Mouse (Mus musculus) limb, embryonic 12.5 days (tissue): ENCODE data around the gene Kcnk3. TPM values are rescaled to one million over a fixed set of nuclear protein-coding genes. Genes with fewer than 3 reads are reported as not detected.

Experiments used
- ATAC-seq: fragments of 200-750 bp; cut with Nextera tagmentation; 2 replicates; pipeline ENCODE4 v1.8.0; 2017; ENCODE audit warnings: low read depth, moderate TSS enrichment; ENCODE audit not compliant: insufficient number of reproducible peaks, insufficient read depth, low FRiP score, low TSS enrichment
- H3K27ac ChIP-seq: fragments of 300-500 bp; sonication (generic); 2 replicates; pipeline ENCODE4 v1.5.1; 2016; ENCODE audit warnings: mild to moderate bottlenecking, moderate library complexity
- H3K27me3 ChIP-seq: fragments of 300-500 bp; sonication (generic); 2 replicates; pipeline ENCODE4 v1.6.1; 2016; ENCODE audit warnings: mild to moderate bottlenecking, moderate library complexity
- H3K36me3 ChIP-seq: fragments of 300-500 bp; sonication (generic); 2 replicates; pipeline ENCODE4 v1.6.1; 2016; ENCODE audit warnings: mild to moderate bottlenecking, moderate library complexity
- H3K4me1 ChIP-seq: fragments of 300-500 bp; sonication (generic); replicated peaks from 2 replicates; pipeline ENCODE4 v1.6.1; 2016
- H3K4me2 ChIP-seq: fragments of 300-500 bp; sonication (generic); 2 replicates; pipeline ENCODE4 v1.6.1; 2016; ENCODE audit warnings: mild to moderate bottlenecking, moderate library complexity
- H3K4me3 ChIP-seq: fragments of 300-500 bp; sonication (generic); replicated peaks from 2 replicates; pipeline ENCODE4 v1.5.1; 2016; ENCODE audit warnings: mild to moderate bottlenecking
- H3K9ac ChIP-seq: fragments of 300-500 bp; sonication (generic); replicated peaks from 2 replicates; pipeline ENCODE4 v1.6.1; 2016; ENCODE audit warnings: mild to moderate bottlenecking, moderate library complexity
- H3K9me3 ChIP-seq: fragments of 300-500 bp; sonication (generic); 2 replicates; pipeline ENCODE4 v1.6.1; 2016; ENCODE audit warnings: mild to moderate bottlenecking, moderate library complexity
- WGBS: fragments of 180-500 bp; shearing (Covaris S2); methylation state at CpG from one replicate; pipeline ENCODE4 v1.1.7; 2016; 5-methylcytosine and 5-hydroxymethylcytosine counted together
- microRNA-seq: library from miRNA; unstranded; fragments of <30 nt; microRNA quantifications from one replicate; pipeline ENCODE4, GENCODE M21; 2017
- polyA plus RNA-seq: library from polyadenylated mRNA; unstranded; fragments of >200 nt; fragmentation: Nextera tagmentation; extraction: Ambion mirVana; gene quantifications from 2 replicates; pipeline ENCODE4 v1.2.1, GENCODE M21; 2016

Gene Kcnk3
- polyA plus RNA-seq, 1 experiment from 2014 or later = 0.30 TPM

- WGBS = 85% methylated on average over 7 of the region's 7 CpGs
- Histone ChIP-seq H3K9ac (no peak overlapping the region), H3K9me3 (no peaks in the 10 kb centered on the region), H3K4me3 (no peak overlapping the region), H3K27ac (no peak overlapping the region), H3K4me1 (no peaks in the 10 kb centered on the region), H3K4me2 (no peak overlapping the region), H3K27me3 (no peaks in the 10 kb centered on the region), H3K36me3 (peaks cover 79% of the 10 kb centered on the region)
- ATAC-seq = no peak
Measured at GRCm38 (mm10) chr5:30674001-30674400, 86.0 kb downstream of the Kcnk3 start.

Small RNA genes within 50 kb of the gene (microRNA-seq; reads per million reads assigned to microRNA genes)
- not detected for gene Mir5625

Other genes with a start within 250 kb of the Kcnk3 start
- gene Otof, start 126.2 kb upstream of the Kcnk3 start, polyA plus RNA-seq = 0.24 and 0.40 TPM in 2 replicates
- not detected in 2 replicates for gene 1700001C02Rik, start 122.1 kb upstream of the Kcnk3 start, polyA plus RNA-seq
- not detected in 2 replicates for gene Cib4, start 42.3 kb upstream of the Kcnk3 start, polyA plus RNA-seq
- gene Slc35f6, start 59.8 kb downstream of the Kcnk3 start, polyA plus RNA-seq = 19.9 and 22.1 TPM in 2 replicates
- 402 and 439 TPM in 2 replicates for gene Cenpa, start 78.6 kb downstream of the Kcnk3 start, polyA plus RNA-seq
- gene Dpysl5, start 123.4 kb downstream of the Kcnk3 start, polyA plus RNA-seq = 5.4 and 5.5 TPM in 2 replicates
- 26.8 and 28.4 TPM in 2 replicates for gene Mapre3, start 226.5 kb downstream of the Kcnk3 start, polyA plus RNA-seq